Mouse (Mus musculus) kidney, embryonic 16.5 days (tissue): ENCODE measurements around the gene Zfp148. TPM values are rescaled to one million over a fixed set of nuclear protein-coding genes. Genes with fewer than 3 reads are reported as not detected.

ENCODE experiments used
- ATAC-seq: fragments of 200-750 bp; cut with Nextera tagmentation; 2 replicates; pipeline ENCODE4 v1.8.0; 2017; ENCODE audit warnings: moderate TSS enrichment; ENCODE audit not compliant: low FRiP score, low TSS enrichment
- H3K27ac ChIP-seq: fragments of 300-500 bp; sonication (generic); 2 replicates; pipeline ENCODE4 v1.5.1; 2014; ENCODE audit warnings: low read length
- H3K27me3 ChIP-seq: fragments of 300-500 bp; sonication (generic); 2 replicates; pipeline ENCODE4 v1.6.1; 2014; ENCODE audit warnings: low read length, control low read depth, mixed read lengths; ENCODE audit not compliant: insufficient read depth
- H3K36me3 ChIP-seq: fragments of 300-500 bp; sonication (generic); 2 replicates; pipeline ENCODE4 v1.6.1; 2014; ENCODE audit warnings: low read length, control low read depth, mixed read lengths; ENCODE audit not compliant: insufficient read depth
- H3K4me1 ChIP-seq: fragments of 300-500 bp; sonication (generic); 2 replicates; pipeline ENCODE4 v1.6.1; 2014; ENCODE audit warnings: low read length, control low read depth, mixed read lengths; ENCODE audit not compliant: insufficient read depth
- H3K4me2 ChIP-seq: fragments of 300-500 bp; sonication (generic); replicated peaks from 2 replicates; pipeline ENCODE4 v1.6.1; 2014; ENCODE audit warnings: low read depth, low read length
- H3K4me3 ChIP-seq: fragments of 300-500 bp; sonication (generic); 2 replicates; pipeline ENCODE4 v1.5.1; 2014; ENCODE audit warnings: mild to moderate bottlenecking, low read length
- H3K9ac ChIP-seq: fragments of 300-500 bp; sonication (generic); replicated peaks from 2 replicates; pipeline ENCODE4 v1.6.1; 2014; ENCODE audit warnings: low read length
- H3K9me3 ChIP-seq: fragments of 300-500 bp; sonication (generic); 2 replicates; pipeline ENCODE4 v1.6.1; 2016; ENCODE audit warnings: low read length, control low read depth
- WGBS: fragments of 180-500 bp; shearing (Covaris S2); extraction: QIAGEN DNeasy Blood & Tissue Kit; methylation state at CpG from one replicate; pipeline ENCODE4 v1.1.7; 2014; 5-methylcytosine and 5-hydroxymethylcytosine counted together
- polyA plus RNA-seq: library from polyadenylated mRNA; unstranded; fragments of >200 nt; fragmentation: Nextera tagmentation; extraction: Ambion mirVana; gene quantifications from 2 replicates; pipeline ENCODE4 v1.2.1, GENCODE M21; 2015

Gene Zfp148
- polyA plus RNA-seq, 1 experiment from 2014 or later = 59.0 TPM

DNA sequence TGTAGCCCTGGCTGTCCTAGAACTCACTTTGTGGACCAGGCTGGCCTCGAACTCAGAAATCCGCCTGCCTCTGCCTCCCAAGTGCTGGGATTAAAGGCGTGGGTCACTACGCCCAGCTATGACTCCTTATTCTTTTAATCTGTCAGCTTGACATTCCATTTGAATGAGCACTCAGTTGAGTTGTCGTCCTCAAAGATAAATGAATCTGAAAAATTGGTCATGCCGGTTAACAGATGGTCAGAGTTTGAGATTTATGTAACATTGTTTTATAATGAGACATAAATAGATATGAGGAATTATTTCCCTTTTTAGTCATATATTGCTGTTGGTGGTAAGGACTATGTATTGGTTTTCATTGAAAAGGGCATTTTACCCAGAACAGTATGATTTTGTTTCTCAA is 60.4 kb downstream of the Zfp148 start:
- Histone ChIP-seq H3K4me2 (no peak overlapping the region), H3K9me3 (no peaks in the 10 kb centered on the region), H3K9ac (no peak overlapping the region), H3K36me3 (peaks cover 14% of the 10 kb centered on the region; the same call in 1 of the 2 replicates), H3K27ac (no peak overlapping the region), H3K4me1 (no peaks in the 10 kb centered on the region), H3K4me3 (no peak overlapping the region), H3K27me3 (no peaks in the 10 kb centered on the region)
- no peak for ATAC-seq
- 88% methylated on average over 6 of the region's 6 CpGs for WGBS

DNA sequence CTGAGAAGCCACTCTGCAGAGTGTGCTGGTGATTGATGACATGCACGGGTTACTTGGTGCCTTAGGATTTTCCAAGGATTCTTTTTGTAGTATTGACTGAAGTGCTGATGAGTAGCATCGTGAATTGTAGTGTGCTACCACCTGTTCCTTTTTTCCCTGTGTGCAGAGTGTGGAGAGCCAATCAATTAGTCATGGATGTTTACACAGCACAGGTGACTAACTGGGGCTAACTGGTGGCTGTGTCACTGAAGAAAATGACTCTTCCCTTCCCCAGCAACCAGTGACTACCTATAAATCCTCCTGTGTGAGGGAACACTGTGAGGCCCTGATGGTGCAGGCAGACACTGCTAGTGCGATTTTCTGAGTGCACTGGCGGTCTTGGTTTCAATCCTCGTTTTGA is 66.2 kb downstream of the Zfp148 start:
- peak; percentile 35; the same call in 1 of the 2 replicates for ATAC-seq
- WGBS = 37% methylated on average over 5 of the region's 5 CpGs
- H3K27me3 ChIP-seq = no peaks in the 10 kb centered on the region
- no peak overlapping the region for H3K9ac ChIP-seq
- no peak overlapping the region for H3K27ac ChIP-seq
- H3K36me3 ChIP-seq = no peaks in the 10 kb centered on the region
- H3K4me3 ChIP-seq = no peak overlapping the region
- H3K4me2 ChIP-seq = no peak overlapping the region
- H3K9me3 ChIP-seq = no peaks in the 10 kb centered on the region
- H3K4me1 ChIP-seq = peaks cover 12% of the 10 kb centered on the region

DNA sequence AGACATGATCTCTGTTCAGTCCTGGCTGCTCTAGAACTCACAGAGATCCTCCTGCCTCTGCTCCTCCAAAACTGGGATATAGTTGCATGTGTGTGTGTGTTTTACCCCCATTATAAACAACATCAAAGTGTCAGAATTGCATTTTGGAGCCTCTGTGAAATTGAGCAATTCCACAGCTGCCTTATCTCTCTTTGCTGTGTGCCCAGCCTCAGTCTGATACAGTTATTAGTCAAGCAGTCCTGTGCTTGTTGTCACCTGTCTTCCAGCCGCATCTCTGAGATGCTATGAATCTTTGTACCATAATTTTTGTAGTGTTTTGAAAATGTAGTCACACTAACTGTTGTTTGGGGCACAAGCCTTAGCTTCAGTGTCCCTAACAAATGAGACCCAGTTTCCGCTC is 73.2 kb downstream of the Zfp148 start:
- no peaks in the 10 kb centered on the region for H3K9me3 ChIP-seq
- 79% methylated on average over 2 of the region's 2 CpGs for WGBS
- ATAC-seq = no peak

DNA sequence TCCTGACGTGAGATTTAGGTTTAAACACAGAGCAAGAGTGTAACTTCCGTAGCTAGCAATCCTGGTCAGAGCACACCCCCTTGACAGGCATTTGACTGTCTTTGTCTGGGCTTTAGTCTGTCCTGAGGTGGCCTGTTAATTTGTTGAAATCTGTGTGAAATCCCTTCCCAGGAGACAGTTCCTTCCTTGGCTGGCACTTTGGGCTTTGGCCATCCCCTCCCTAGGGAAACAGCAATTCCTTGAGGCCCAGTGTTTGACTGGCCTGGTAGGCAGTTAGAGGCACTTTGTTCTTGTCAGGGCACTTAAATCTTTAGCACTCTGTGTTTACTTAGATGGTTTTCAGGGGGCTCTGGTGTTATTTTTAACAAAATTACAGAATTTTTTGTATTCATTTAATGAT is 73.7 kb downstream of the Zfp148 start:
- 66% methylated on average over 2 of the region's 2 CpGs for WGBS
- Histone ChIP-seq H3K9ac (no peak overlapping the region), H3K9me3 (peaks cover 1% of the 10 kb centered on the region; the same call in 1 of the 2 replicates), H3K4me3 (no peak overlapping the region), H3K36me3 (peaks cover 8% of the 10 kb centered on the region), H3K27me3 (no peaks in the 10 kb centered on the region), H3K4me1 (peaks cover 9% of the 10 kb centered on the region; the same call in 1 of the 2 replicates), H3K27ac (no peak overlapping the region), H3K4me2 (no peak overlapping the region)
- ATAC-seq = no peak

More for the DNA sequence above, 73.2 kb downstream of the Zfp148 start:
- no peak overlapping the region for H3K4me2 ChIP-seq
- no peak overlapping the region for H3K9ac ChIP-seq
- peaks cover 9% of the 10 kb centered on the region; the same call in 1 of the 2 replicates for H3K4me1 ChIP-seq
- H3K27me3 ChIP-seq = no peaks in the 10 kb centered on the region
- H3K4me3 ChIP-seq = no peak overlapping the region
- no peak overlapping the region for H3K27ac ChIP-seq
- H3K36me3 ChIP-seq = peaks cover 5% of the 10 kb centered on the region

DNA sequence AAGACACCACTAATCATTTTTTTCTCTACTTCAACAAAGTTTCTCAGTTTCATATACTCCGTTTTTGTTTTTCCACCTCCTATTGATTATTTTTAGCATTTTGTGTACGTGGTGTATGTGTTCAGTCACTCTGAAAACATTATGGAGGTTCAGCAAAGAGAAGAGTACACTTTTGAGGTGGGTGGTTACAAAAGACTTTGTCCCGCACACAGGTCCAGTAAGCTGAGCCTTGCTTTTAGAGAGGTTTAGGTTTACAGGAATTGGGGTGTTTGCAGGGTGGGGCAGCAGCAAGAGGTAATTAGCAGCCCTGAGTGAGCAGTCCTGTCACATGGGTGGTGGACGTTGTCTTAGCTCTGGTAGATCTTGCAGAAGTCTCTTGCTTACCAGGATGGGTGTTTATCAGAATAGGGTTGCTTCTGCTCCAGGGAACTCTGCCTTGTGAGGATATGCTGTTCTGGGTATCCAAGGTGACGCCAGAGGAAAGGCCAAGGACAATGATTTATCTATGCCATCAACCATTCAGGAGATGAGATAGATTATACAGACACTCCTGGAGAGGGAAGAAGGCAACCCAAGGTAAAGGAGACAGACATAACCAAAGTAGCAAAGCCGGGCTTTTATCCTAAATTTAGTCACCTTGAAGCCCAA is 74.8 kb downstream of the Zfp148 start:
- Histone ChIP-seq H3K27me3 (no peaks in the 10 kb centered on the region), H3K4me2 (no peak overlapping the region), H3K36me3 (peaks cover 15% of the 10 kb centered on the region), H3K4me3 (no peak overlapping the region), H3K4me1 (peaks cover 9% of the 10 kb centered on the region; the same call in 1 of the 2 replicates), H3K9ac (no peak overlapping the region), H3K27ac (no peak overlapping the region), H3K9me3 (peaks cover 4% of the 10 kb centered on the region; the same call in 1 of the 2 replicates)
- 54% methylated on average over 6 of the region's 6 CpGs for WGBS
- no peak for ATAC-seq

DNA sequence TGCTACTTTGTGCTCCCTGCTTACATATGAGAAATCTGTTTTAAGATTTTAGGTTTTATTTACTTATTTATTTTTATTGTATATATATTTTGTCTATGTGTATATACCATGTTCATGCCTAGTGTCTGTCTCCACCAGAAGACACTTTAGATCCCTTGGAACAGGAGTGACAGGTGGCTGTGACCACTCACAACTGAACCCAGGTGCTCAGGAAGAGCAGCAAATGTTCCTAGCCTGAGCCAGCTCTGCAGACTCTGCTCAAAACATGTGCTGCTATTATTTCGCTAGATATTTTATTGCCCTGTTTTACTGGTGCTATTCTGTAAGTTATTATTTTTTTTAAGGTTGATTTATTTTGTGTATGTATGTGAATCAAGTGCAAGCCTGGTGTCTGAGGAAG is 78.5 kb downstream of the Zfp148 start:
- Histone ChIP-seq H3K9me3 (peaks cover 4% of the 10 kb centered on the region; the same call in 1 of the 2 replicates), H3K36me3 (peaks cover 15% of the 10 kb centered on the region), H3K4me2 (no peak overlapping the region), H3K4me3 (no peak overlapping the region), H3K4me1 (0 out of 2 replicates have a peak, but pooled peaks cover 4% of the 10 kb centered on the region), H3K9ac (no peak overlapping the region), H3K27ac (no peak overlapping the region), H3K27me3 (no peaks in the 10 kb centered on the region)
- WGBS = 94% methylated on average over 1 of the region's 1 CpGs
- no peak for ATAC-seq

DNA sequence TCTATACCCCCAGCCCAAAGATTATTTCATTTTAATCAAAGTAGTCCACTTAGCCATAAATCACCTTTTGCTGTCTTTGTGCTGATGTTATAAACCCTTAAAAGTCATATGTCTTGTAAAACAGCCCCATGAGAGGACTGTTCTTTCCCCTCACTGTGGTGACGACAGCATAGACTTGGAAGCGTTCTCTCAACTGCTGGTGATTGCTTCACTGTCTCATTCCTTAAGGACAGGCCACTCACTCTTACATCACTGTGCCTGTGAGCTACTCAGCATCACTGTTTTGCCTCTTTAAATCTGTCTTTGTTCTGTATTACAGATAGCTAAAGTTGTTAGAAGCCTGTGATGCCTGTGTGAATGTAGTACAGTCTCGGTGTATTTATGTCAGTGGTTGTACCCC is 80.8 kb downstream of the Zfp148 start:
- no peak for ATAC-seq
- Histone ChIP-seq H3K27me3 (no peaks in the 10 kb centered on the region), H3K4me1 (no peaks in the 10 kb centered on the region), H3K36me3 (peaks cover 15% of the 10 kb centered on the region), H3K9ac (no peak overlapping the region), H3K4me2 (no peak overlapping the region), H3K27ac (no peak overlapping the region), H3K4me3 (no peak overlapping the region), H3K9me3 (peaks cover 4% of the 10 kb centered on the region; the same call in 1 of the 2 replicates)
- 74% methylated on average over 3 of the region's 3 CpGs for WGBS

DNA sequence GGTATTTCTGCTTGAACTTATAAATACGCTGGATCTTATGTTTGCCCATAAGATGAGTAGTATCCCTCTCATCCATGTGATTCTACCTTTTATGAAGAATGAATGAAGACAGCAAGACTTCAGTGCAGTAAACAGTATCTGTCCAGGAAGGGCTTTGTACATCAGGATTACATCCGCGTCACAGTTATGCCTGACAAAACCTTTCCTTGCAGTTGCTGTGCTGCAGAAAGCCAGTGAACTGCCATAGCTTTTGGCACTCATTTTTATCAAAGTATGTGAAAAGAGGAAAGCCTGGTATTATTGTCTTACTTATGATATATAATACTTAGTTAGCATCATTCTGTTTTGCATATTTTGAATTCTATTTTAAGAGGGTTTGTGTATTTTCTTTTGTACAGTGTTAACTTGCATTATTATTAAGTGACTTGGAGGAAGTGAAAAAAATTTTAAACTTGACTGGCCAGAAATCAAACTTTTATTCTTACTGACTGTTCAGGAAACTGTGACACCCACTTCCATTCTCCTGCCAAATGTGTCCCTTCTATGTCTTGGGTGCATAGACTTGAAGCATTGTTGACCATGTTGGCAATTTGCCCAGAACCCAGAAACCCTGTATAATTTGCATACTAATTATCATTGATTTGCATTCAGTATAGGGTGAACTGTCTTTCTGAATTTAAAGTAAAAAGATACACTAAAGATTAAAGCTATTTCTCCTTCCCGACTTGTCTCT is 84.0 kb downstream of the Zfp148 start:
- Histone ChIP-seq H3K4me3 (no peak overlapping the region), H3K9me3 (no peaks in the 10 kb centered on the region), H3K27ac (no peak overlapping the region), H3K9ac (no peak overlapping the region), H3K4me1 (peaks cover 4% of the 10 kb centered on the region; the same call in 1 of the 2 replicates), H3K27me3 (no peaks in the 10 kb centered on the region), H3K4me2 (no peak overlapping the region), H3K36me3 (peaks cover 9% of the 10 kb centered on the region)
- 92% methylated on average over 4 of the region's 4 CpGs for WGBS
- ATAC-seq = no peak

DNA sequence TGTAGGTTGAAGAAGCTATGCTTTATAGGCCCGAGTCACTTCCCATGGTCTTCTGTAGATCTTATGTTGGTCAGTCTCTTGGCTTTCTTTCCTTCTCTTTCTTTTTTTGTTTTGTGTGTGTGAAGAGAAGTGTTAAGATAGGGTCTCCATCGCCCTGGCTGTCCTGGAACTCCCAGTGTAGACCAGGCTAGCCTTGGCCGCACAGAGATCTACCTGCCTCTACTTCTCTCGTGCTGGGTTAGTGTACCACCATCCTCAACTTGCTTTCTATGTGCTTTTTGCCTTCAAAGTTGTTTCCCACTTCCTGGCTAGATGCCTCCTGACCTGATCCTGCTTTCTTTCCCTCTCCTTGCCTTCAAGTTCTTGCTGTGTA is 84.6 kb downstream of the Zfp148 start:
- WGBS = 90% methylated on average over 4 of the region's 4 CpGs
- peaks cover 7% of the 10 kb centered on the region for H3K36me3 ChIP-seq
- no peak overlapping the region for H3K27ac ChIP-seq
- peaks cover 4% of the 10 kb centered on the region; the same call in 1 of the 2 replicates for H3K4me1 ChIP-seq
- H3K4me2 ChIP-seq = no peak overlapping the region
- no peak overlapping the region for H3K9ac ChIP-seq
- no peaks in the 10 kb centered on the region for H3K9me3 ChIP-seq
- no peak for ATAC-seq
- no peaks in the 10 kb centered on the region for H3K27me3 ChIP-seq
- no peak overlapping the region for H3K4me3 ChIP-seq

DNA sequence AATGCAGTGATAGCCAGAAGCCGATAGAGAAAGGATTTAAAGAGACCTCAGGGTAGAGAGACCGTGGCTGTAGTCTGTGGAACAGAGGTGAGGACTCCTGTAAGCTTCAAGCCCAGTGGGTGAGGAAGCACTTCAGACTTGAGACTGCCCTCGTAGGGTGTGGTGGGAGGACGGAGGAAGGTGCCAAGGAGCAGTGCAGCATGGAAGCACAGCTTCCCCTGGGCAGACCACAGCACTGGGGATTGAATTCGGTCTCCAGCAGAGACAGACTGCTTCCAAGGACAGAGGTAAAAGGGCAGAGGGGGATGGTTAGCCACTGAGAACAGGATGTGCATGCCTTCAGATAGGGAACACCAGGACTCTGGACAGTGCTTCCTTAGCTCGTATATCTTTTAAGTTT is 86.8 kb downstream of the Zfp148 start:
- Histone ChIP-seq H3K4me3 (no peak overlapping the region), H3K4me2 (no peak overlapping the region), H3K27me3 (no peaks in the 10 kb centered on the region), H3K36me3 (peaks cover 6% of the 10 kb centered on the region), H3K4me1 (peaks cover 4% of the 10 kb centered on the region; the same call in 1 of the 2 replicates), H3K9me3 (no peaks in the 10 kb centered on the region), H3K9ac (no peak overlapping the region), H3K27ac (no peak overlapping the region)
- WGBS = 66% methylated on average over 6 of the region's 6 CpGs
- 0 out of 2 replicates have a peak, but pooled peaks have one; percentile 23 for ATAC-seq
